Mouse (Mus musculus): ENCODE measurements at regions not wholly inside any gene's neighbourhood (a gene's known extent, or its start where the extent isn't known, plus 50 kb on each side); places are given as distances from the start of the nearest gene placed in this dataset.

DNA sequence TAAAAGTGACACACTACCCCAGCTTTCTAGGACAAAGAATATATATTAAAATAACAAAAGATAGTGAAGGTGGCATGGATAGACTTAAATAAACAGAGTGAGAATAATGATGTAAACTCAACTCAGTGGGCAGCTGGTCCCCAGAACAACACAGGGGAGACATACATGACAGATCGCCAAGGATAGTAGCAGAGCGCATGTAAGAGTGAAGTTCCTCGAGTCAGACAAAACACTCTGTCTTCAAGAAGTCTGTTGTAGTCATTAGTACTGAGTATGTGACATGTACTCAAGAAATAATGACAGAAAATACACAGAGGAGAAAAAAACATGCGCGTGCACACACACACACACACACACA lies 74.8 kb upstream of the Stxbp5l start:
- intact Hi-C loops (cut with DNase I) = no loop called here

DNA sequence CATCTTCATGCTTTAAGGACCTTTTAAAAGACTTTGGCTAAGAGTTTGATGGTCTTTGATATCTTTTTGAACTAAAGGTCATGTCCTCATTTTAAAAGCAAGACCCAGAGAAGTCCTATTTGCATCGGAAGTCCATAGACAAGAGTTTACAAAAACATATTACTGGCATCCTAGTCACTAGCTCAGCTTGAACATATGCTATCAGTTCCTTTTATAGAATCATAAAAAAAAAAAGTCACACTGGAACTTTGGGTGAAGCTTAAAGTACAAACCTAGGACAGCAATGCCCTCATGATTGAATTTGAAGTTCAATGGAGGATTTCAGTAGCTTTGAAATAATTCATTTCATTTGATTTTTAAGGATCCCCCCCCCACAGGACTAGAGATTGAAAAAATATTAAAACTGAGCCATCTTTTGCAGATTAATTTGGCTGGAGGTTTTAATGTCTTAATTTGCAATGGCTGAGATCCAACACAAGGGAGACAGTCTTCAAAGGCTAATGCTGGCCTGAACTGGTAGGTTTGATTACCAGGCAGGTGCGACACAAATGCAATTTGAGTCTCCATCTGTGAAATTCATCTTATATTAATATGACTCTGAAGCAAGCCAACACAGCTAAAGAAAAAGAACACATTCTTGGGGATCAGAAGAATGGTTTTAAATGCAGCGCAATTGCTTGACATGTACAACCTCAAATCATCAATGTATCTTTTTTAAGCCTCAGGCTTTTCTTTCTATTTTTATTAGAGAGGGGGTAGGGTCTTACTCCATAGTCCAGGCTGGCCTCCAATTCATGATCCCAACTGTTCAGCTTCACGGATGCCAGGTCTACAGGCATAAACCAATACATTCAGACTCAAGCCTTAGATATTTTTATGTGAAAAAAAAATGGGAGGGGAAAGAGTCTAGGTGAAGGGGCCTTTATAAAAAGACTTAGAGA lies 74.1 kb upstream of the Stxbp5l start:
- DNase-seq = no peak

More for the DNA sequence above, 74.8 kb upstream of the Stxbp5l start:
- DNase-seq = no peak

DNA sequence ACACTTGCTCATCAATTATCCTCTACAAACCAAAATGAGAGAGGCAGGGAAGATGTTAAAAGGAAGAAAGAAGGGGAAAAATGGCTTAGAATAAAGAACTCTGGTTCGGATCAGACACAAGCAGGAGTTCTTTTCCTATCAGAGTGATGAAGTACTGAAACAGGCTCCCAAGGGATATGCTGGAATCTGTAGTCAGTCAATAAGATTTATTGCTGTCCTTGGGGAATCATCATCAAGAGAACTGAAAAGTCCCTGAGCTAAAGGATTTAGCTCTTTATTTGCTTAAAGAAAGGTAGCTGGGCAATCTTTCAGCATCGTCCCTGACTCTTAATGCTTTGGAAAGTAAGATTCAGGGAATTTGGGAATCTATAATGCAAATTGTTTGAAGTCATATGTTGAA lies 71.2 kb upstream of the Stxbp5l start:
- intact Hi-C loops (cut with DNase I) = no loop called here
- DNase-seq = no peak

More for the DNA sequence above, 74.1 kb upstream of the Stxbp5l start:
- intact Hi-C loops (cut with DNase I) = no loop called here

DNA sequence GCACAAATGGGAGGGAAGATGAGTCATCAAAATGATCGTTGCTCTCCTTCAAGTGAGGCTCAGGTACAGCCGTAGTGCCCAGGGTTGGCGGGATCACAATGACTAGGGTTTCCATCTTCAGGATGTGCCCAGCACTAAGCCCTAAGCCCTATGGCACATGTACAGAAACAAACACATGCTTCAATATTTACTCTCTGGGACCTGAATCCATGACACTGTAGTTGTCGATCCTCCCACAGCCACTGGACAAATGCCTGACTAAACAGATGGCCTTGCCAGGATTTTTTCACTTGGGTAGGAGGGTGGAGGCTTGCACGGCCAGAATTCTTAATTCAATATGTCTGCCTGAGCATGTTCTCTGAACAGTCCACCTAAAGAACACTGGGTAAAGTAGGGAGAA lies 65.1 kb upstream of the Stxbp5l start:
- no peak for DNase-seq
- intact Hi-C loops (cut with DNase I) = no loop called here

DNA sequence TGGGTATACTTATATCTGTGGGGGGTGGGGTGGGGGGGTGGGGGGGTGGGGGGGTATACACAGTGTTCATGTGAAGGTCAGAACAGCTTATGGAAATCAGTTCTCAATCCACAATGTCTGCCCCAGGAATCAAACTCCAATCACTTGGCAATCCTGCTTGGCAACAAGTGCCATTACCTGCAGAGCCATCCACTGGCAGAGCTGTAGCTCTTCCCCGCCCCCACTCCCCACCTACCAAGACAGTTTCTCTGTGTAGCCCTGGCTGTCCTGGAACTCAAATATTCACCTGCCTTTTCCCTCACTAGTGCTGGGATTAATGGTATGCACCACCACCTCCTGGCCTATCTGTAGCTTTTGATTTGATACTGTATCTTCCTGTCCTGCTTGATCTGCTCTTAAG lies 61.0 kb upstream of the Stxbp5l start:
- intact Hi-C loops (cut with DNase I) = no loop called here
- DNase-seq = no peak

DNA sequence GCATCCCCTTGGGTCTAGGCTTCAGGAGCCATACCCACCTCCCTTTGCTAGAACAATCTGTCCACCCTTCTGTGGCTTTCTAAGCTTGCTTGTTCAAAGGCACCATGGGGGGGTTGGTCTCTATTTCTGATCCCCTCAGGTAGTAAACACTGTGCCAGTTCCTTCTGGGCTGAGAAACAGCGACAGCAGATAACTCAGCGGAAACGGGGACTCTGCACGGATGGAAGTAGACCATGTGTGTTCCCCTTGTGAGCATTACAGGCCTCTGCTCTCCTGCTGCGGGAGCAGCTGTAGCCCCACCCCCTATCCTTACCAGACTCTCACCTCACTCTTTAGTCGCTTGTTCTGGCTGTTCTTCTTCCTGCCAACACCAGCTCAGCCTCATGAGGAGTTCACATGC lies 58.2 kb upstream of the Stxbp5l start:
- no peak for DNase-seq
- intact Hi-C loops (cut with DNase I) = no loop called here

DNA sequence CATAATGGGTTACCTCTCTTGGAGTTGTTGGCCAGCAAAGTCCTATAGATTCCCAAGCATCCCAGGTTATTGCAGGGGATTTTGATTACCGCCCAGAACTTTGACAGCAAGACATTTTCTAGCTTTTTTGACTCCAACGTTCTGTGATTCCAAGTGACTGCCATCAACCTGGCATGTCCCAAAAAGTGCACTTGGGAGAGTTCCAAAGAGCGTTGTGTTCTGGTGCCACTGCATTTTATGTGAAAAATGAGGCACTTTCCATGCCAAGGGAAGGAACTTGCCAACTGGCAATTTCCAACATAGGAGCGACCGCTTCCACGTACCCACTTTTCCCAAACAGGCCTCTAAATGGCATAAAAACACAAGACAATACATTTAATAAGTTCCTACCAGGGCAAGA lies 57.7 kb upstream of the Stxbp5l start:
- no peak for DNase-seq
- intact Hi-C loops (cut with DNase I) = no loop called here

DNA sequence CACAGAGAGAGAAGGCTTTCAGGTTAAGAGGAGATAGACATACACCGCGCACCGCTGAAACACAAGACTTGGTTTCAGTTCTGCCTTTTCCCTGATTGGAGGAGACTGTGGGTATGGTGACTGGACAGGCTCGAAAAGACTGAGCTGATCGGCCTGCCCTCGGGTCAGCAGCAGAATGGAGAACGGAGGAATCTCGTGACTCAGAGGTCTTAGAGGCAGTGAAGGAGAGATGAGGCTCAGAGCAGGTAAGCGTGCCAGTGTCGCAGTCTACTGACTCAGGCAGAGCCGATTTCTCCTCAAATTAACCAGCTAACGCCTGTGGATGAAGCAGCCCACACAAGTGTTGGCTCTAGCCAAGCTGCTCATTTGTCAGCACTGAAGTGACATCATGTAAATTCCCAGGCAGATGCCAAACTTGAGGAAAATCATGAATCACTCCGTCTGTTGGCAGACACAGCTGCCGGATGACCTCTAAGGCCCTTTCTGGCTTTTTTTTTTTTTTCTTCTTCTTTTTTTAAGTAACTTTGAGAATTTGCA lies 55.9 kb upstream of the Stxbp5l start:
- intact Hi-C loops (cut with DNase I) = no loop called here
- DNase-seq = peak; percentile 58 to 60
